Mouse (Mus musculus) liver, embryonic 16.5 days (tissue): ENCODE measurements around the gene Gm14296. TPM values are rescaled to one million over a fixed set of nuclear protein-coding genes. Genes with fewer than 3 reads are reported as not detected.
"Not testable (repeated sequence)": the region's sequence is repeated elsewhere in the genome, so short reads cannot be mapped to it uniquely, and the experiment has no call there.

Source experiments
- ATAC-seq: fragments of 200-750 bp; cut with Nextera tagmentation; 2 replicates; pipeline ENCODE4 v1.8.0; 2017; ENCODE audit warnings: low read depth, mild to moderate bottlenecking, moderate number of reproducible peaks, moderate library complexity
- H3K27ac ChIP-seq: fragments of 300-500 bp; sonication (generic); 2 replicates; pipeline ENCODE4 v1.5.1; 2014; ENCODE audit warnings: mild to moderate bottlenecking, low read length
- H3K27me3 ChIP-seq: fragments of 300-500 bp; sonication (generic); 2 replicates; pipeline ENCODE4 v1.6.1; 2014; ENCODE audit warnings: low read depth, low read length, mixed read lengths; ENCODE audit not compliant: control insufficient read depth, insufficient read depth
- H3K36me3 ChIP-seq: fragments of 300-500 bp; sonication (generic); 2 replicates; pipeline ENCODE4 v1.6.1; 2014; ENCODE audit warnings: mild to moderate bottlenecking; ENCODE audit not compliant: control insufficient read depth, insufficient read depth
- H3K4me1 ChIP-seq: fragments of 300-500 bp; sonication (generic); 2 replicates; pipeline ENCODE4 v1.6.1; 2014; ENCODE audit warnings: low read depth, low read length, mixed read lengths; ENCODE audit not compliant: control insufficient read depth
- H3K4me2 ChIP-seq: fragments of 300-500 bp; sonication (generic); 2 replicates; pipeline ENCODE4 v1.6.1; 2014; ENCODE audit warnings: low read depth, low read length, mixed read lengths
- H3K4me3 ChIP-seq: fragments of 300-500 bp; sonication (generic); 2 replicates; pipeline ENCODE4 v1.5.1; 2014; ENCODE audit warnings: low read depth, mild to moderate bottlenecking, low read length
- H3K9ac ChIP-seq: fragments of 300-500 bp; sonication (generic); 2 replicates; pipeline ENCODE4 v1.6.1; 2014; ENCODE audit warnings: low read depth, low read length
- H3K9me3 ChIP-seq: fragments of 300-500 bp; sonication (generic); replicated peaks from 2 replicates; pipeline ENCODE4 v1.6.1; 2016; ENCODE audit warnings: low read length; ENCODE audit not compliant: control insufficient read depth
- WGBS: fragments of 180-500 bp; shearing (Covaris S2); extraction: QIAGEN DNeasy Blood & Tissue Kit; methylation state at CpG from one replicate; pipeline ENCODE4 v1.1.7; 2014; ENCODE audit not compliant: insufficient replicate concordance; 5-methylcytosine and 5-hydroxymethylcytosine counted together
- polyA plus RNA-seq: library from polyadenylated mRNA; unstranded; fragments of >200 nt; fragmentation: Nextera tagmentation; extraction: Ambion mirVana; gene quantifications from 2 replicates; pipeline ENCODE4 v1.2.1, GENCODE M21; 2015

Gm14296 gene
- polyA plus RNA-seq: 2.8 and 3.2 TPM in 2 replicates

DNA sequence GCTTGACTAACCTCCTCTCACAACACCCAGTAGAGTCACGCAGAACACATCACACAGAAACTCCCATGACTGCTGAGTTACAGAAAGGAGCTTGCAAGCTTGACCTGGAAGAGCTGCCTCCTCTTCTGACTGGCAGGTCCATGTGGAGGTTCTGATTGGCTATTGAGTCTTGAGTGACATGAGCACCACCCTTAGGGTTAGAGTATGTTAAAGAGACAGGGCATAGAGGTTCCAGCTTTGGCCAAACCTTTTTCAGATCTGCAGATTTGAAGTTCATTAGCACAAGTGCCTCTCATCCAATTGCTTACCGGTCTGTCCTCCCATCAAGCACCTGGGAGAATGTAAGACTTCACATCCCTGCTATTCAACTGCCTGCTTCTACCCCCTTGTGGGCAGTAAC lies at the start of gene Gm14296:
Gene Gm14296, minus strand, starts transcription at position 101 of the 400 bp plus-strand sequence.
- ATAC-seq, H3K27me3 ChIP-seq, H3K36me3 ChIP-seq, H3K9me3 ChIP-seq, H3K9ac ChIP-seq, H3K4me1 ChIP-seq, H3K27ac ChIP-seq, H3K4me3 ChIP-seq, H3K4me2 ChIP-seq: not testable (repeated sequence)
- no CpG with 5 or more reads among the region's 2 CpGs for WGBS

DNA sequence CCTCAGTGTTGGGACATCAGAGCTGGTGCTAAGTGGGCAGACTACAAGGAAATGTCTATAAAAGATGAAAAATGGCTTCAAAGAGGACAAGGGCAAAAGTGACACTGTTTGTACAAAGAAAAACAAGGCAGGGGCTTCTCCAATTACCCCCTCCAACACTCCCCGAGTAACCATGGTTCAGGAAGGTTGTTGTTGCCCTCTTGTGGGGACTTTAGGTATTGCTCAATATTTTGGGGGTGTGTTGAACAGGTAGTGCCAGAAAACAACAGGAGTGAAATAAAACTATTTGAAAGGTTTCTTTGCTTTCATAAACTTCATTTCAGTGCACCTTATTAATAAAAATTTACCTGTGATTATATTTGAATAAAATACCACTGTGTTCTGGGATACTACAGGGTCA lies 22.1 kb downstream of the Gm14296 start:
- not testable (repeated sequence) for H3K9ac ChIP-seq
- WGBS: no CpG with 5 or more reads among the region's 1 CpGs

More for the DNA sequence above, 22.1 kb downstream of the Gm14296 start:
- not testable (repeated sequence) for H3K4me1 ChIP-seq, ATAC-seq, H3K27me3 ChIP-seq, H3K4me2 ChIP-seq, H3K27ac ChIP-seq, H3K9me3 ChIP-seq, H3K4me3 ChIP-seq, H3K36me3 ChIP-seq

Other genes with a start within 250 kb of the Gm14296 start
- 4.2 and 4.3 TPM in 2 replicates for gene Gm14305, start 219.5 kb downstream of the Gm14296 start, polyA plus RNA-seq
- gene Gm14295, start 129.2 kb downstream of the Gm14296 start, polyA plus RNA-seq: 3.8 and 4.4 TPM in 2 replicates
- gene Gm14408, start 96.7 kb downstream of the Gm14296 start, polyA plus RNA-seq: not detected in 2 replicates
- gene Gm14419, start 73.1 kb upstream of the Gm14296 start, polyA plus RNA-seq: 2.1 and 2.2 TPM in 2 replicates
- gene Gm14401, start 146.5 kb upstream of the Gm14296 start, polyA plus RNA-seq: not detected in 2 replicates